Mouse (Mus musculus) kidney, postnatal 0 days (tissue): ENCODE results near the gene Il20rb. TPM values are rescaled to one million over a fixed set of nuclear protein-coding genes. Genes with fewer than 3 reads are reported as not detected.
A peak's percentile ranks its signal among the peaks of the same experiment; 100 is the strongest.

Experiments
- ATAC-seq: fragments of 200-750 bp; cut with Nextera tagmentation; replicated peaks from 2 replicates; pipeline ENCODE4 v1.8.0; 2017; ENCODE audit warnings: low read depth, moderate number of reproducible peaks, moderate TSS enrichment, moderate library complexity; ENCODE audit not compliant: low FRiP score
- DNase-seq: peaks from one replicate; pipeline ENCODE4 v3.0.0-alpha.2; 2016; ENCODE audit warnings: low spot score
- H3K27ac ChIP-seq: fragments of 300-500 bp; sonication (generic); 2 replicates; pipeline ENCODE4 v1.5.1; 2014; ENCODE audit warnings: mild to moderate bottlenecking
- H3K27me3 ChIP-seq: fragments of 300-500 bp; sonication (generic); 2 replicates; pipeline ENCODE4 v1.6.1; 2014; ENCODE audit warnings: low read length, mixed read lengths; ENCODE audit not compliant: insufficient read depth
- H3K36me3 ChIP-seq: fragments of 300-500 bp; sonication (generic); 2 replicates; pipeline ENCODE4 v1.6.1; 2014; ENCODE audit warnings: low read length, mixed read lengths; ENCODE audit not compliant: insufficient read depth
- H3K4me1 ChIP-seq: fragments of 300-500 bp; sonication (generic); replicated peaks from 2 replicates; pipeline ENCODE4 v1.6.1; 2014; ENCODE audit warnings: antibody characterized with exemption, low read length, mixed read lengths; ENCODE audit not compliant: insufficient read depth
- H3K4me2 ChIP-seq: fragments of 300-500 bp; sonication (generic); 2 replicates; pipeline ENCODE4 v1.6.1; 2014; ENCODE audit warnings: mild to moderate bottlenecking, low read length, moderate library complexity, mixed read lengths
- H3K4me3 ChIP-seq: fragments of 300-500 bp; sonication (generic); replicated peaks from 2 replicates; pipeline ENCODE4 v1.5.1; 2014; ENCODE audit warnings: low read depth, low read length
- H3K9ac ChIP-seq: fragments of 300-500 bp; sonication (generic); 2 replicates; pipeline ENCODE4 v1.6.1; 2014; ENCODE audit warnings: low read depth, low read length
- H3K9me3 ChIP-seq: fragments of 300-500 bp; sonication (generic); replicated peaks from 2 replicates; pipeline ENCODE4 v1.6.1; 2016; ENCODE audit warnings: low read length, inconsistent platforms, mixed read lengths
- CTCF ChIP-seq: IDR thresholded peaks from 2 replicates; pipeline ENCODE4 v1.5.1; 2016; ENCODE audit warnings: antibody characterized with exemption, low read depth, mild to moderate bottlenecking, moderate library complexity
- WGBS: fragments of 180-500 bp; shearing (Covaris S2); extraction: QIAGEN DNeasy Blood & Tissue Kit; methylation state at CpG from one replicate; pipeline ENCODE4 v1.1.7; 2014; 5-methylcytosine and 5-hydroxymethylcytosine counted together
- polyA plus RNA-seq: library from polyadenylated mRNA; unstranded; fragments of >200 nt; fragmentation: Nextera tagmentation; extraction: Ambion mirVana; gene quantifications from 2 replicates; pipeline ENCODE4 v1.2.1, GENCODE M21; 2015

Il20rb gene
- polyA plus RNA-seq, 1 experiment from 2014 or later = 1.7 TPM

- Histone ChIP-seq H3K36me3 (0 out of 2 replicates have a peak, but pooled peaks cover 5% of the 10 kb centered on the region), H3K9me3 (no peaks in the 10 kb centered on the region), H3K27me3 (no peaks in the 10 kb centered on the region), H3K9ac (no peak overlapping the region), H3K4me1 (no peaks in the 10 kb centered on the region), H3K27ac (no peak overlapping the region), H3K4me2 (no peak overlapping the region), H3K4me3 (no peak overlapping the region)
- DNase-seq = no peak
- ATAC-seq = no peak
- 74% methylated on average over 9 of the region's 9 CpGs for WGBS
- no peak for TF ChIP-seq CTCF
These were observed 24.9 kb downstream of the Il20rb start for GRCm38 (mm10) chr9:100461671-100462070.

GRCm38 (mm10) chr9:100460203-100460602 lies 26.4 kb downstream of the Il20rb start:
- Histone ChIP-seq H3K4me2 (no peak overlapping the region), H3K9ac (no peak overlapping the region), H3K27ac (no peak overlapping the region), H3K9me3 (no peaks in the 10 kb centered on the region), H3K27me3 (no peaks in the 10 kb centered on the region), H3K36me3 (no peaks in the 10 kb centered on the region), H3K4me1 (no peaks in the 10 kb centered on the region), H3K4me3 (no peak overlapping the region)
- no peak for ATAC-seq
- no peak for DNase-seq
- 94% methylated on average over 9 of the region's 9 CpGs for WGBS
- TF ChIP-seq CTCF = no peak

- 0 out of 2 replicates have a peak, but pooled peaks have one; percentile 50 for ATAC-seq
- TF ChIP-seq CTCF = no peak
- Histone ChIP-seq H3K4me2 (no peak overlapping the region), H3K36me3 (no peaks in the 10 kb centered on the region), H3K27me3 (no peaks in the 10 kb centered on the region), H3K9ac (no peak overlapping the region), H3K4me1 (0 out of 2 replicates have a peak, but pooled peaks cover 4% of the 10 kb centered on the region), H3K4me3 (no peak overlapping the region), H3K27ac (no peak overlapping the region), H3K9me3 (no peaks in the 10 kb centered on the region)
- WGBS = 49% methylated on average over 17 of the region's 17 CpGs
- peak; percentile 42 for DNase-seq
These were observed 28.5 kb downstream of the Il20rb start for GRCm38 (mm10) chr9:100457971-100458681.

GRCm38 (mm10) chr9:100454664-100454993 lies 32.0 kb downstream of the Il20rb start:
- Histone ChIP-seq H3K4me2 (peak overlapping the region; percentile 73), H3K36me3 (no peaks in the 10 kb centered on the region), H3K9me3 (no peaks in the 10 kb centered on the region), H3K4me3 (peak overlapping the region; percentile 41), H3K27me3 (no peaks in the 10 kb centered on the region), H3K9ac (peak overlapping the region; percentile 42; the same call in 1 of the 2 replicates), H3K27ac (no peak overlapping the region), H3K4me1 (0 out of 2 replicates have a peak, but pooled peaks cover 4% of the 10 kb centered on the region)
- TF ChIP-seq CTCF = no peak
- no peak for ATAC-seq
- WGBS = 15% methylated on average over 9 of the region's 9 CpGs
- DNase-seq = no peak

- H3K9ac ChIP-seq = peak overlapping the region; percentile 42; the same call in 1 of the 2 replicates
- H3K9me3 ChIP-seq = no peaks in the 10 kb centered on the region
- H3K27ac ChIP-seq = no peak overlapping the region
- TF ChIP-seq CTCF = peak; percentile 86
- DNase-seq (peak; percentile 90), ATAC-seq (no peak)
- 5% methylated on average over 25 of the region's 25 CpGs for WGBS
- H3K4me2 ChIP-seq = peak overlapping the region; percentile 73
- H3K4me3 ChIP-seq = peak overlapping the region; percentile 41
- H3K27me3 ChIP-seq = no peaks in the 10 kb centered on the region
- no peaks in the 10 kb centered on the region for H3K36me3 ChIP-seq
- 0 out of 2 replicates have a peak, but pooled peaks cover 4% of the 10 kb centered on the region for H3K4me1 ChIP-seq
These were observed 32.5 kb downstream of the Il20rb start for GRCm38 (mm10) chr9:100453944-100454663.

- Histone ChIP-seq H3K4me3 (no peak overlapping the region), H3K4me1 (0 out of 2 replicates have a peak, but pooled peaks cover 4% of the 10 kb centered on the region), H3K27ac (0 out of 2 replicates have a peak overlapping the region, but pooled peaks have one; percentile 19), H3K9me3 (no peaks in the 10 kb centered on the region), H3K4me2 (peak overlapping the region; percentile 13; the same call in 1 of the 2 replicates), H3K27me3 (no peaks in the 10 kb centered on the region), H3K9ac (no peak overlapping the region), H3K36me3 (no peaks in the 10 kb centered on the region)
- ATAC-seq (peak; percentile 46; the same call in 1 of the 2 replicates), DNase-seq (peak; percentile 64)
- TF ChIP-seq CTCF = no peak
- WGBS = 9% methylated on average over 6 of the region's 6 CpGs
These were observed 34.2 kb downstream of the Il20rb start for GRCm38 (mm10) chr9:100452432-100452831.
